ENCODE assay signal across 13 mouse cellular contexts in the genomic region with DNA sequence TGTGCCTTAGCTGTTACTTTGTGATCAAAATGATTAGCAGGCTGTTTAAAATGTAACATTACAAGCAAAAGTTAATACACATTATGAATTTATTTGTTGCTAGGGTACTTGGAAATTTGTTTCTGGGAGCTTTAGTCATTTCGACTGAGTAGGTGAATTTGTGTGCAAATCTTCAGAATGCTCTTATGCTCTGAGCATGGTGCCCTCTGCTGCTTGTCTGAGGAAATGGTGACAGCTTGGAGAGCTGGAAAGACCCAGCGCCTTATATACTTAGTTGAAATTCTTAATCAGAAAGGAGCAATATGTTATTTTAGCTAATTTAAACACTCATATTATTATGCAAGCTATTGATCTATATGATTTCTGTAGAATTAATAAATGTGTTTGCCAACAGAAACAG. TPM values are rescaled to one million over a fixed set of nuclear protein-coding genes. Genes with fewer than 3 reads are reported as not detected.
A peak's percentile ranks its signal among the peaks of the same experiment; 100 is the strongest.
DNase-seq lines count a peak whose midpoint lies in the region; ATAC-seq lines count a peak whose summit lies in the region.
"Had no signal": no experiment of that assay in that cellular context is flagged by ENCODE, and none has a peak within 500 bp of the region (broad histone marks: within the 10 kb centered on the region; RNA-seq: fewer than 3 reads in every experiment).

No protein-coding gene starts in this region.

- H3K27ac ChIP-seq in neural tube, embryonic 11.5 days (ENCODE audit: low read depth, low read length), result no peak overlapping the region
- H3K27ac ChIP-seq in neural tube, embryonic 15.5 days (replicated peaks), result no peak overlapping the region
- H3K27ac ChIP-seq: embryonic facial prominence, embryonic 12.5 days had no signal

- H3K4me3 ChIP-seq in neural tube, embryonic 11.5 days (ENCODE audit: low read depth, low read length), result no peak overlapping the region
- no peak overlapping the region for H3K4me3 ChIP-seq in neural tube, embryonic 15.5 days (replicated peaks)
- H3K4me3 ChIP-seq: embryonic facial prominence, embryonic 12.5 days; myocyte had no signal

- H3K4me2 ChIP-seq in neural tube, embryonic 11.5 days (ENCODE audit: low read depth), result no peak overlapping the region
- H3K4me2 ChIP-seq in neural tube, embryonic 15.5 days, result no peak overlapping the region
- H3K4me2 ChIP-seq: embryonic facial prominence, embryonic 12.5 days had no signal

- ATAC-seq in neural tube, embryonic 11.5 days (ENCODE audit: insufficient read depth, low FRiP score, low TSS enrichment), result no peak
- no peak for ATAC-seq in neural tube, embryonic 15.5 days (ENCODE audit: low FRiP score)
- ATAC-seq in erythroblast, adult 5-6 weeks (replicated peaks; ENCODE audit: low FRiP score, poor library complexity, severe bottlenecking), result no peak
- ATAC-seq: activated CD4-positive, CD25-positive, alpha-beta regulatory T cell, adult 4 months had no signal

- H3K4me1 ChIP-seq in neural tube, embryonic 11.5 days (ENCODE audit: control insufficient read depth, insufficient read depth, low read length), result no peaks in the 10 kb centered on the region
- no peaks in the 10 kb centered on the region for H3K4me1 ChIP-seq in neural tube, embryonic 15.5 days
- H3K4me1 ChIP-seq: embryonic facial prominence, embryonic 12.5 days had no signal

- WGBS in neural tube, embryonic 11.5 days, result 58% methylated on average over 2 of the region's 2 CpGs
- WGBS in neural tube, embryonic 15.5 days, result 38% methylated on average over 2 of the region's 2 CpGs

- no peaks in the 10 kb centered on the region for H3K27me3 ChIP-seq in neural tube, embryonic 11.5 days (ENCODE audit: control insufficient read depth, insufficient read depth, low read length)
- H3K27me3 ChIP-seq in neural tube, embryonic 15.5 days (replicated peaks), result no peaks in the 10 kb centered on the region
- H3K27me3 ChIP-seq: embryonic facial prominence, embryonic 12.5 days had no signal

- no peaks in the 10 kb centered on the region for H3K9me3 ChIP-seq in neural tube, embryonic 11.5 days (ENCODE audit: control insufficient read depth, low read length)
- no peaks in the 10 kb centered on the region for H3K9me3 ChIP-seq in neural tube, embryonic 15.5 days (replicated peaks)
- H3K9me3 ChIP-seq: embryonic facial prominence, embryonic 12.5 days had no signal

- no peaks in the 10 kb centered on the region for H3K36me3 ChIP-seq in neural tube, embryonic 11.5 days (ENCODE audit: control insufficient read depth, insufficient read depth, low read length)
- H3K36me3 ChIP-seq in neural tube, embryonic 15.5 days, result no peaks in the 10 kb centered on the region
- H3K36me3 ChIP-seq: embryonic facial prominence, embryonic 12.5 days had no signal

- peak; percentile 2 for DNase-seq in kidney, adult 9 months
- no peak for DNase-seq in kidney, adult 8-10 months
- peak; percentile 21 for DNase-seq in neural tube, embryonic 11.5 days (ENCODE audit: low spot score)
- DNase-seq in brain, adult 2 months (ENCODE audit: low read depth, low spot score), result peak; percentile 63
- DNase-seq in retina, postnatal 7 days (ENCODE audit: low read depth, low spot score), result peak; percentile 3
- no peak for DNase-seq in testis, postnatal 10 days (ENCODE audit: low spot score)
- DNase-seq: heart, adult 11 months had no signal

- no peak overlapping the region for H3K9ac ChIP-seq in neural tube, embryonic 11.5 days (ENCODE audit: low read length)
- no peak overlapping the region for H3K9ac ChIP-seq in neural tube, embryonic 15.5 days (replicated peaks)
- H3K9ac ChIP-seq: embryonic facial prominence, embryonic 12.5 days had no signal

RNA-seq across cellular contexts. Expression of gene Poteg, which starts 33.8 kb away (rescaled TPM):
- not detected in 2 replicates for polyA plus RNA-seq in neural tube, embryonic 11.5 days (2014; fragmentation: Nextera tagmentation; extraction: Ambion mirVana)
- polyA plus RNA-seq in neural tube, embryonic 15.5 days (2015; fragmentation: Nextera tagmentation; extraction: Ambion mirVana), result not detected in 2 replicates
- total RNA-seq in erythroblast, adult 5-6 weeks (2015; ENCODE audit: low replicate concordance), result not detected in 2 replicates
- not detected in 2 replicates for total RNA-seq in erythroblast, adult 5-6 weeks (2017; ENCODE audit: low replicate concordance)
- polyA plus RNA-seq: activated CD4-positive, CD25-positive, alpha-beta regulatory T cell, adult 4 months; embryonic facial prominence, embryonic 12.5 days; lung, embryonic 16.5 days; myocyte had no signal

RNA-seq across cellular contexts. Expression of gene Gm45861, which starts 34.3 kb away (rescaled TPM):
- polyA plus RNA-seq in neural tube, embryonic 11.5 days (2014; fragmentation: Nextera tagmentation; extraction: Ambion mirVana), result not detected in 2 replicates
- not detected in 2 replicates for polyA plus RNA-seq in neural tube, embryonic 15.5 days (2015; fragmentation: Nextera tagmentation; extraction: Ambion mirVana)
- not detected in 2 replicates for total RNA-seq in erythroblast, adult 5-6 weeks (2015; ENCODE audit: low replicate concordance)
- not detected in 2 replicates for total RNA-seq in erythroblast, adult 5-6 weeks (2017; ENCODE audit: low replicate concordance)
- polyA plus RNA-seq: activated CD4-positive, CD25-positive, alpha-beta regulatory T cell, adult 4 months; embryonic facial prominence, embryonic 12.5 days; lung, embryonic 16.5 days; myocyte had no signal

Comparison
In these comparisons a context has a peak if more than half of its experiments do, and no peak if none do; other contexts are left out.
1. DNase-seq: peak in kidney, adult 9 months (single experiment), neural tube, embryonic 11.5 days (single experiment), brain, adult 2 months (single experiment) and retina, postnatal 7 days (single experiment); none in kidney, adult 8-10 months (0 of 2) and testis, postnatal 10 days (single experiment).